Mouse (Mus musculus): ENCODE measurements at regions not wholly inside any gene's neighbourhood (a gene's known extent, or its start where the extent isn't known, plus 50 kb on each side); places are given as distances from the start of the nearest gene placed in this dataset.

DNA sequence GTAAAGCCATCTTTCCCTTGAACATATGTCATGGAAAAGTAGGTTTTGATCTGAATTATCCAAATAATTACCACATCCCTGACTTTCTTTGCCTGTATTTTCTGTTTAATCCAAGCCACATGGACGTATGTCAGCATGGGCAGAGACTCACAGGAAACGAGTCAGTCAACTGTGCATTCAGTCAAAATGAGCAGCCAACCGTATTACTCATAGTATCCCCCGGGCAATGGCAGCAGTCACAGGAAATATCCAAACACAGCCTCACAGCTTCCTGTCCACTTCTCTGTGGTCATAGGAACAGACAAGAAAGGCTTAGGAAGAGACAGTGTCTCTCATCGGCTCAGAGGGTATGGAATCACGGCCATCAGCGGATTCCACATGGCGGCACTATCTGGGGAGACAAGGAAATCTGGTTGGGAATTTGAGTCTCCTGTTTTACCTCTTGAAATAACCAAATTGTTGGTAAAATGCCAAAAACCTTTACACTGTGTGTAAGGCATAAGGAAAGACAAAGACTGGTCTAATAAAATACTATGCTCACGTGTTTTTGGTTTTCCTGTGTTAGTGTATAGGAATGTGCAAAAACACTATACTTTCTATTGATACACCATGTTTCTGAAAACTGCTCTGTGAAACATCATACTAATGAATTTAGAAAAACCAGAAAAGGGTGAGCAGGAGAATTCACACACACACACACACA lies 313.5 kb upstream of the Nfe2l3 start:
- peak; percentile 12 for DNase-seq

DNA sequence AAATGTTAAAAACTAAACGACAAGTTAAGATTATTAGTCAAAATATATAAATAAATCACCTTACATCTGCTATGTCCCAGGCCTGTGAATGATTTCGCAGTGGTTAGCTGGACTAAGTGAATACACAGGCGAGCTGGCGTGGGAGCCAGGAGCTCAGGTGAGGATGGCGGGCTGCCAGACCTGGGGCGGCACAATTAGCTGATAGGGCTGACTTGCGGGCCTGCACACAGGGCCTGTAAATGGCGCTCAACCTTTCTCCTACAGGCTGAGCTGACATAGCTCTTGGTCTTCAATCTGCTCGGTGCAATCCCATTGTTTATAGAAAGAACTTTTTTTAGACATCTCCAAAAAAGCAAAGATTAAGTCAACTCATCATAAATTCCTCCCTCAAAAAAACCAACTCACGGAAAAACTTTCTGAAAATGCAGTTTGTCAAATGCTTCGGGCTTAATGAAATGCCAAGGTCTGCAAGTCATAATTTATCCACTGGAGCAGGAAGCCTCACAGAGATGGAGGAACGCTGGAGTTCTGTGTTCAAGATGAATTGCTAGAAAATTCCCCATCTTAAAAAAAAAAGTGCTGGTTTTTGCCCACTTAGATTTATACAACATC lies 312.7 kb upstream of the Nfe2l3 start:
- peak; percentile 24 for DNase-seq

DNA sequence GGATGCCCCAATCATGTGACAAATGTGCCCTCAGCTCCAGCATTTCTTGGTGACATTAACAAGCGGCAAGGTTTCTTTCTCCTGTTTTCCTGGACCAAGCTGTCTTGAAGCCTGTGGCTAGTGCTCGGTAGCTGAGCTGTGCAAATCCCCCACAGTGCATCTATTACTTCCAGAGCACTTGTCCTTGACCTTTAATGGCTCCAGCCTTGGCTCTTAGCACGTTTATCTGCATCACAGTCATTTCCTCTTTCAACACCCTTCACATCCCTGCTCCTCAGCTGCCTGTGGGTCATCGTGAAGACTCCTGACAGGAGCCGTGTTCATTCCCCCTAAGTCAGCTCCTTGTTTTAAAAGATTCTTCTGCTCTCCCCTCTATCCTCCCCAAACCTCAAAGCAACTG lies 309.5 kb upstream of the Nfe2l3 start:
- DNase-seq, result no peak

DNA sequence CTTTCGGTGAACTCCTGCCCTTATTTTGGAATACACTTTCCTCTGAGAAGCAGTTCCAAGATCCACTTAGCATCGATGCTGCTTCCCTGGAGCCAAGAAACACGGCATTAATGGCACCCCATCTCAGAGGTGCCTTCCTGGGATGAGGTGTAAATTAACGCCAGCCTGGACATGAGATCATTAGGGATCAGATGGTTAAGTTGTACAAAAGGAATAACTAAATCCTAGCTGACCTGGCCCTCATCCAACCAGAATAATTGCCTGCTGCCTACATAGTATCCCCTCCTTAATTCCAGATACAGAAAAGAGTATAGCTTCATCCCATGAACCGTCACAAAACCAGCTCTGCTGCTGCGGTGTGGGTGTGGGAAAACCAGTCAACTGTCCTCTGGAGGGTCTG lies 304.6 kb upstream of the Nfe2l3 start:
- no peak for DNase-seq

DNA sequence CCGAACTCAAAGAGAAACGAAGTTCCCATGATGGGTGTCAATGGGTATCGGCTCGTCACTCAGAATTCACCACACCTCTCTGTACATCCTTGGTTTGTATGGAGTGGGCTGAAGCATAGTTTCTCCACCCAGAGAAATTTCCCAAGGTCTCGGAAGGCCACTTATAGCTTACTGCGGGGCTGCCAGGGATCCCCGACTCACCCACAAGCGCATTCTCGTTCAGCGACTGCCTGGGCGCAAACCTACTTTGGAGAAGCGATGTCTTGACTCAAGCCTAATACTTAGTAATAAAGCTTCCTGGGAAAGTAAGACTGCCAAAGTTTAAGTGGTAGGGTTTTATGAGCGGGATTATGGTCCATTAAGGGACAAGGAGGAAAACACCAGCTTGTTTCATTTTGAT lies 303.4 kb upstream of the Nfe2l3 start:
- no peak for DNase-seq

DNA sequence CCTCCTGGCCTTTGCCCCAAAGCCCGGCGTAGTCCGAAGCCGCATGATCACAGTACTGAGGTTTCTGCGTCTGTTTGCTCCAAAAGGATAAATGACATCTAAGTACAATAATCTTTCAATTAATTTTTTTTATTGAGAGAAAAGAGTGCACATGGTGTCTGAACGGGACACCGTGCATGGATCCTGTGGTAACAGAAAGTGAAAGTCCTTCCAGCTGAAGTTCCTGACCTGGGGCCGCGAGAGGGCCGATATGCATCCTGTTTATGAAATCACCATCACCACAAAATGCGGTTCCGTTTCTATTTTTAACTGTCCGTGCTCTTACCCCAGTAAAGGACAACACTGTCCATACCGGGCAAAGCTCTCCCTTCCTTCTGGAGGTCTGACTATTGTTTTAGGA lies 302.9 kb upstream of the Nfe2l3 start:
- DNase-seq, result peak; percentile 61

DNA sequence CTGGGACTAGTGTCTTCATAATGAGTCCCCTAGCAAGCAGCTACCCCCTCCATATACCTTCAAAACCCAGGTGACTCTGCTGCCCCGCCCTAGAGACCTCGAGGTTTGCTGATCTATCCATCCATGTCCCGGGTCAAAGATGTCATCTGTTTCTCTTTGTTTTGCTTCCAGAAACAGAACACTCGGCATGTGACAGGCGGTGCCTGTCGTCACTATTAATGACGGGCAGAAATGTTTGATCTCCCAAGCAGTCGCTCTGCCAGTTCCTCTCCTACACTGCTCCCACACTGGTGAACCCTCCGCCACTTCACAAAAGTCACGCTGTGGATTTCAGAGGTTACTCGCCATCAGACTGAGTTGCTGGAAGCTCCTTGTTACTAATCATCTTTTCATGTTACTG lies 287.7 kb upstream of the Nfe2l3 start:
- no peak for DNase-seq

DNA sequence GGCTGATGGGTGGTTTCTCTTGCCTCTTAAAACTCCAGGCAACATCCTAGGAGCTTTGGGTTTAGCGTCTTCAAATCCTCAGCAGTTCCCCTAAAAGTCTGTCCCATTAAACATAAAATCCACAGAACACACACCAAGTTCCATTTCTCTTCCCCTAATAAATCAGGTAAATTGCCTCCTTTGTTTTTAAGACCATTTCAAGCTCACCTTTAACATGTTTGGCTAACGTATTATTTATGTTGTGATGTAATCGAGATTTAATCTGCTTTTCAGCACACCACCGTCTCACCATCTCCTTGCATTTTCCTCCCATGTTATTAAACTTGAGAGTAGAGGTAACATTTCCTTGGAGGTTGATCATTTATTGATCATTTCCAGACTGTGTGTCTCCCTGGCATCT lies 286.6 kb upstream of the Nfe2l3 start:
- DNase-seq, result no peak

DNA sequence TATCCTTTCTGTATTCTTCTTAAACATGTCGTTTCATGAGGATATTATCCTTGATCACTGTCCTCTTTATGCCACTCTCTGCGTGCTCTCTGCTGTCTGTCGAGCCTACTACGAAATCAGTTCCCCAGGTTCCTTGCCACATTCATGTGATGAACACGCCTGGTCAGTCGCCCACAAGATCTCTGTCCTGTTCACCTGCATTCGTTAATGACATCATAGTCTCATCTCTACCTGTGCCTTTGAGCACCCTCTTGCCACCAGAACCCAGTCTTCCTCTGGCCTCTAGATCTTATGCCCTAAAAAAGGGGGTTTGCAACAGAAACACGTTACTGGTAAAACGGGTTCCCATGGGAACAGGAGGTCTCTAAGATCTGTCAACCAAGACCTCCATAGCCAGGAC lies 283.6 kb upstream of the Nfe2l3 start:
- DNase-seq, result no peak

DNA sequence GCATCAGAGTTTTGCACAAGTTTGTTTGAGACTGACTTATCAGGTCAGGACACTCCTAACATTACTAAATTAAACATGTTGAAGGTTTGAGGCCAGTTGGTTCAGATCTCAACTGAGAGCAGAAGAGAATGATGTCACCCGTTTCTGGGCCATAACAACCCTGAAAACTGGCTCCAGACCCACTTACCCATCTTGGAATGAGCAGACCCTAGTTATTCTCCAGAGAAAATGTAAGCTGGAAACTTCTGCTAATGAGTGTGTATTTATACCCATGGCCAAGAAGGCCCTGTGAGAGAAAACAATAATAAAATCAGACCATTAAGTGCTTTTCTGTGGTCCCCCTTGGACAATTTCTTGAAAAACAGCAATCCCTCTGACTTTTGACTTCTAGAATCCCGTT lies 282.4 kb upstream of the Nfe2l3 start:
- no peak for DNase-seq

DNA sequence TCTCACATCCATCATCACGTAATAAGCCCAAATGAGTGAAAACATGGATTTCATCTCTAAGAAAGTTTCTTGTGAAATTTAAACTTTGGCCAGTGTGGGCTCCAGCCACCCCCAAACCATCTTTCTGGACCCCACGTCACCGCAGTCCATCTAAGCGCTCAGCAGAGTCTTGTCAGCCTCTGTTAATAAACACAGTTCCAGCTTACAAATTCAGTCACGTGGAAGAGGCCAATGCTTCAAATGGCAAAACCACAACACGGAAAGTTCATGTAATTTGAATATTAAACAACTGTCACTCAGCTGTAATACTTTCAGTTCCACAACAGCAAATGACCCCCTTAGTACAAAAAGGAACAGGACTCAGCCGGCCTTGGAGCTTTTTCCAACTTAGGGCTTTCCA lies 282.0 kb upstream of the Nfe2l3 start:
- no peak for DNase-seq

DNA sequence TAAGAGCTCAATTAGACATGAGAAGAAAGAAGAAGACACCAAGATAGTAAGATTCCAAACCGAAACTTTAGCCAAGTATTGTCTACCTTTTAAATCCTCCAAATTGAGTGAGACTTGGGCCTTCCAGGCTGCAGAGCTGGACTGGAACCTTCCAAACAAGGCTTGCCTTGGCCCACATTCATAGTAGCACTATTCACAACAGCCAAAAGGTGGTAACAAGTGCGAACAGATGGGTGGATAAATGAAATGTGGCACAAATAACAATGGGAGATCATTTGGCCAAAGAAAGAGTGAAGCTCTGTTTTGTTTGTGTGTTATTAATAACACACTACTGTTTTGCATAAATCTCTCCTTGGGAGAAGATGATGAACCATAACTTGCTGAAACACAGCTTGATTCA lies 281.6 kb upstream of the Nfe2l3 start:
- no peak for DNase-seq

DNA sequence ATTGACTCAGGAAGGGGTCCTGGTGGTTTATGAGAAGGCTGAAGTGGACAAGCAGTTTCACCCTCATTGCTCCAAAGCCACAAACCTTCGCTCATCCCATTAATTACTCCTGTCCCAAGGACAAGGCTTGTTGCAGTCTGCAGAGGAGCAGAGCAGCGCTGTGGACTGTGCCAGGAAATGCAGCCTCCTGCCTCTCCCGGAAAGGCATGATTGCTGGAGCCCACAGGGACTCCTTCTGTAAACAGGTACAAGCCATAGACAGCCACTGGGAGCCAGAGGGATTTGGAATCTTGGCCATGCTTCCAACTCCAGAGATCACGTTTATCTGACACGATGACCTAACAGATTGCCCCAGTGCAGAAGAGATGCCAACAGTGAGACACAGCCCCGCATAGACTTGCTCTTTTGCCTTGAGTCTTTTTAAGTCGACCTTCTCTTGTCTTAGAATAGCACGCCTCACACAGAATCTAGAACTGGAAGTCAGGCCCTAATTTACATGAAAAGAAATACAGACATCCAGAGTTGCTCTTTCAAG lies 275.6 kb upstream of the Nfe2l3 start:
- DNase-seq, result no peak

DNA sequence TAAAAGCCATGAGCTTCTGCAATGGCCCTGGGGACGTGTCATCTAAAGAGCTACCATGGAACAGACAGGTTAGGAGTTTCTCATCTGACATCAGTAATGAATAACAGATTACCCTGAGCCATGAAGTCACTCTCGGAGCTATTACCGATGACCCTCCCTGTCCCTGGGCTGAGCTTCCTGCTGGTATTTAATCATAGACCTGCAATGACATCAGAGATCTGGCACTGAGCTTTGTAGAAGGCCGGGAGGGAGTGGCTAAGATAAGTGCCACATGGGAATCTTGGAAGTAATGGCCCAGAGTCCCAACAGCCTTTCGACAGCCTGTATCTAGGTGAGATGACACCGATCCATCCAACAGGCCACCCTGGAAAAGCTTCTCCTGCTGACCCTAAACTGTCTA lies 271.3 kb upstream of the Nfe2l3 start:
- no peak for DNase-seq

DNA sequence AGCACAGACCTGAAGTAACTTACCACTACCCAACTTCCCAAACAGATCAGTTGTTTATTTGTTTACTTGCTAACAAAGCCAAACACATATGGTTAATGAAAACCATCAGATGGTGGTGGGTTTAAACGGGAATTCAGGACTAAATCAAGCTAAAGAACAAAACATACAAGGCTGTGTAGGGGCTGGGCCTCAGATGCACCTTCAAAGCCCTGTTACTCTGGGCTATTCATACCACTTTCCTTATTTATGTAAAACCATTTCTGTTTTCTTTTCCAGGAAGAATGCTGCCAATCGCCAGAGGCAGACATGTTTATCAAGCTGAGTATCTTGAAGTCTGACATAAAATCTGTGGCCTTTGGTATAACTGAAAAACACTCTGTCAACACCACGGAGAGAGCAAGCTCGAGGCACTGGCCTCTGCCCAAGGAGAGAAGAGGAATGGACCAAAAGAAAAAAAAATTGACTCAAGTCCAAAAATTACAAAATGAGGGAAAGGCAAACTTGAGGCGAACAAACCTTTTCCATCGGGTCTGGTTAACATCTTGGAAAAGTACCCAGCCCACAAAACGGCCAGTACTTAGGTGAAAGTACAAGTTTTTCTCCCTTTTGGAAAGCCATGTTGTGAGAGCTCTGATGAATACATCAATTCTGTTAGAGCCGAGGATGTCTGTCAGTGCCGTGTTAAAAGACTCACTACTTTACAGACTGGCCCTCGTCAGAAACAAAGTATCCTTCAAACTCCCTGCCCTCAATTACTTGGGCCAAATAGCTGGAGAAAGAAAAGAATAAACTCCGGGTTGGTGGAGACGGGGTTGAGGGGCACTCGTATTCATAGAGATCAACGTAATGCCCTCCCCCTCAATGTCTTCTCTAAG lies 270.0 kb upstream of the Nfe2l3 start:
- DNase-seq, result no peak

DNA sequence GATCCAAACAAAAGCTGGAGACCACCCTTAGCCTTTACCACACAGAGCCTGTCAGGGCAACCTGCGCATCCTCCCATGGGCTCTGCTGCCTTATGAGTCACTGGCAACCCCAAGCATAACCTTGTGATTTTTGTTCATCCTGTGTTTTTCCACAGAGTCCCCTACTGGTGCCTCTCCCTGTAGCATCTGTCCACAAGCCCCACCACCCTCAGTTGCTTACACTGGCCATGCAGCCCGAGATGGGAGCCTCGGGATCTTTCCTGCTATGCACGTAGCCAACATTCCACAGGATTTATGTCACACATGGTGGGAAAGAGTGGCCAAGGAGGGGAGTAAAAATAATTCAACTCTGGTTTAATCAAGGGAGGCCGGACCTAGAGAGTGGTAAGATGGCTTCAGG lies 269.2 kb upstream of the Nfe2l3 start:
- no peak for DNase-seq

DNA sequence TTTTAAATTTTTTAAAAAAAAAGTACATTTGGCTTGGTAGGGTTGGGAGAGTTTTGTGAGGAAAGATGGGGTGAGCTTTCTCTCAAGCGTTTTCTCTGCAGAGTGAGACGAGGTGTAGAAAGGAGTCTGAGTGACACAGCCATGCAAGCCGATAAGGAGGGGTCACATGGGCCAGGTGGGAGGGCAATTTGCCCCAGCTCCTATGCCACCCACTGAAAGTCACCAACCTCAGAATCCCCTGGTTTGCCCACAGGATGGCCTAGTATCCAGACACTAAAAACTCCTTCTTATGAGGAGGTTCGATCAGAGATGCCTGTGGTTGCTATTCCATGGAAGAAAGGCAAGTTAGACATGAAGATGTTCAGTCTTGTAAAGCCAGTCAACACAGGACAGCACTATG lies 268.6 kb upstream of the Nfe2l3 start:
- no peak for DNase-seq

DNA sequence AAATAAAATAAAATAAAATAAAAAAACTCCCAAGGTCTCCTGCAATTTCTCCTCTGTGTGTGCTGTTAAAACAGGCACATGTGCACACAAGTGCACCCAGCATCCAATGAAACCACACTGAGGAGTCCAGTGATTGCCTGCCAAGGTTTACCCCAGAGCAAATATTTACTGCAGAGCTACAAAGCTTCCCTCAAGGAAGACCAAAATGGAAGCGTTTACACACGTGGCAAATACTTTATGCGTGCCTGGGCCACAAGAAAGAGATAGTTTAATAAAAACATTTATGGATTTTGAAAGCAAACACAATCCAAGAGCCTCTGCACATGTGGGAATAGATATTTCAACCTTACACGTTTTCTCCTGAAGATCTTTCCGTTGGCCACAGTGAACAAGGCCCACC lies 265.4 kb upstream of the Nfe2l3 start:
- no peak for DNase-seq

DNA sequence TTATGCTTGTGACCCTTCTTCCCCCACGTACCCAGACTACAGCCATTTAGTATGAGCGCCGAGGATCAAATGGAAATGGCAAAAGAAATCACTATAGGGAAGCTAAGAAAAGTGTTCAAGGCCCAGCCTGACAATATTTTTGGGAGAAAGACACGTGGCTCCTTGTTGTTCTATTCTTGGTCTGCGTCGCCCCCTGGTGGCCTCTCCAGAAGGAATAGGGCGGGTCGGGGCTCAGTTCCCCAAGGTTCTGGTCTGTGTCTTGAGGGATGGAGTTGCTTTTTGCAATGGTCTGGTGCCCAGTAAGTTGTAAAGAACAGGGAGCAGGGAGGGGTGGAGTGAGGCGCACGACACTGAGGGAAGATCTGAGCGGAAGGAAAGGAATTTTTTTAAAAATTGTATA lies 264.4 kb upstream of the Nfe2l3 start:
- peak; percentile 73 for DNase-seq

DNA sequence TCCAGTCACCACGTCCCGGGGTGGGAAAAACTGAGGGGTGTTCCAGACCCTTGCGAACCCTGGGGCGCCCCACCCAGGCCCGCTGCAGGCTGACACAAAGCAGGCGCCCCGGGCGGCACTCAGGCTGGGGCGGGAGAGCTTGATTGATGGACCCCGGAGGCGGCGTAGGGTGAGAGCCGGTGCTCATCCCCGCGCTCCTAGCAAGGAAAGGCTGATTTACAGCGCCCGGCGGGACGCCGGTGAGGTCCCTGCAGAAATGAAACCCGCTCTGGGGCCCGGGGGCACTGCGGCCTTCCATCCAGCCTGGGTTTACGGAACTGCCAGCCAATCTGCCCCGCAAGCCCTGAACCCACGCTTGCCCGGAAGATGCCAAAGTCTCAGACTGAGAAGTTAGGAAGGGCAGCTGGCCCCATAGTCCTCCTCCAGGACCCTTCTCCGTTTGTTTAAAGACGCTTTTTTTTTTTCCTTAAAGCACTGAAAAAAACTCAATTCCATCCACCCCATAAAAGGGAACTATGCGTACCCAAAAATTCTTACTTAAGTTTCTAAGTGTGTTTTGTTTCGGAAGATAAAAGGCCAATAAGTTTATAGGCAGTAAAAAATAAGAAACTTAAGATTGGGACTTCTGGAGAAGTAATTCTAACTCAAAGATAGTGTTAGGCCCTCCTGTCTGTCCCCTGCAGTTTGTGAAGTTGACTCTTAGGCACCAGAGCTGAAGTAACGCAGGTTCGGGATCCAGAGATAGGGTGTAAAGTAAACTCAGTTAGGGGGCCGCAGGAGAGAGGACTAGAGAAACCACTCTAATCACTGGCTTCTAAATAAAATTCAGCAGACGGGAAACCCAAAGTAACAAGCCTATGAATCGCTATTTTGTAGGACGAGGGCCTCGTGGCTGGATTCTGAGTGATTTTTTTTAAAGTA lies 263.4 kb upstream of the Nfe2l3 start:
- DNase-seq, result no peak

DNA sequence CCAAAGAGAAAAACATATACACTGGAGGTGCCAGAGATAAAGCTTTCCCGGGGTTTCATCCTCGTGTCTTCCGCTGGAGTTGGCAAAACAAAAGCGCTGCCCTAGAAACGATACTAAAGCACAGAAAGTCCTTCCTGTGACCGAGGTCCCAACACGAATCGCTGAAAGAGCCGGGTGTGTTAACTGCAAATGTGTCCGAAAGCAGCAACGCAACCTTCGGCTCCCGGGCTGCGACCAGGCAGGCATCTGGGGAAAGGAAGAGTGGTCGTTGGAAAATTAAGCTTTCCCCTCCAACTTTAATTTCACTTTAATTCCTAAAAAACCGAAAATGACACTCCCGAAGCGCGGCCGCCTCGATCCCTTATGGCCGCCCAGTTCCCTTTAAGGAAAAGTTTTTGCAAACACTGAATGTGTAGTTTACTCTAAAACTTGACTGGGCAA lies 262.5 kb upstream of the Nfe2l3 start:
- no peak for DNase-seq

DNA sequence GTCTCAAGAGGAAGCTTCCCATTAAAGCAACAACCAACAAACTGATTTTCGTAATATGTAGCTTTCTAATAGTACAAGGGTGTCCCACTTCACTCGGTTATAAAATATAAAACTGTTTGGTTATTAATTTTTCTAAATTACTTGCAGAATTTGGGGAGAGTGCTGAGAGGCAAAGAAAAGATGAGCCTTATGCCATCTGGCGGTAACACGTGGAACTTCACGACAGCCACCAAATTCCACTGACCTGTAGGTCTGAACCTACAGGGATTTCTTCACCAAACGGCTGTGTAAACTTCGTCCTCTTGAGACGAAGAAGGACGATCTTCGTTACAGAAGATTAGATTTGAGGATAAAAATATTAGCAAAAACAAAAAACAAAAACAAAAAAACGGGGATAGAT lies 262.1 kb upstream of the Nfe2l3 start:
- DNase-seq, result peak; percentile 69

DNA sequence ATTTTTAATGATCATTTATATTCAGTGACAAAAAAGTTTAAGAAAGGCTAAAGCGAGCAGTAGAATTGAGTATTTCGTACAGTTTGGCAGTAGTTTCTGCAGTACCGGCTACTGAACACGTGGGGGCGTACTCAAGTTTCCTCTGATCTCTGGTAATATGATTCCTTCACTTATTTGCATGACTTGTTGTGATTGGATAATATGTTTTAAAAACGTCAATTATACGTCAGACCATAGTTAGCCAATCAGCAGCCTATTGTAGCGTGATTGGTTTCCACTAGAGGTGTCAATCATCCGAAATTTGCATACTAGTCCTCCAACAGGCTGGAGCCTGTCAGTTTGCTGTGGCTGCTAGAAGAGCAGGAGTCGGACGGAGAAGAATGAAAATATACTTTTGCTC lies 261.6 kb upstream of the Nfe2l3 start:
- DNase-seq, result peak; percentile 81
